Mouse (Mus musculus): Measurements from ENCODE around the gene Nlgn2.
"Not testable (repeated sequence)": the region's sequence is repeated elsewhere in the genome, so short reads cannot be mapped to it uniquely, and the experiment has no call there.

Gene Nlgn2

DNA sequence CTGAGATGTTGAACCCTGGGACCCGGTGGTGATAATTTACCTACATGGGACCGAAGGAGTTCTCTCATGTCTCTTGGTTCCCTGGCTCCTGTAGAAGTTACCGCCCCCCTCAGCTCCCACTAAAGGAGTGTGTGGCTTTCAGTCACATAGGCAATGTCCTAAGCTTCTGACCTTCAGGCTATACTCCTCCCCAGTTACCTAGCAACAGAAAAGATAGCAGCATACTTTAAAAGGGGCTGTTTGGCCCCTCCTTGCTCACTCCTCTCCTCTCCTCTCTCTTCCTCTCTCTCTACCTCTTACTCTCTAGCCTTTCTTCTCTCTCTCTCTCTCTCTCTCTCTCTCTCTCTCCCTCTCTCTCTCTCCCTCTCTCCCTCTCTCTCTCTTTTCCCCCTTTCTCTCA lies 26.1 kb upstream of the Nlgn2 start:
- DNase-seq (ENCODE audit: low spot score): not testable (repeated sequence)

DNA sequence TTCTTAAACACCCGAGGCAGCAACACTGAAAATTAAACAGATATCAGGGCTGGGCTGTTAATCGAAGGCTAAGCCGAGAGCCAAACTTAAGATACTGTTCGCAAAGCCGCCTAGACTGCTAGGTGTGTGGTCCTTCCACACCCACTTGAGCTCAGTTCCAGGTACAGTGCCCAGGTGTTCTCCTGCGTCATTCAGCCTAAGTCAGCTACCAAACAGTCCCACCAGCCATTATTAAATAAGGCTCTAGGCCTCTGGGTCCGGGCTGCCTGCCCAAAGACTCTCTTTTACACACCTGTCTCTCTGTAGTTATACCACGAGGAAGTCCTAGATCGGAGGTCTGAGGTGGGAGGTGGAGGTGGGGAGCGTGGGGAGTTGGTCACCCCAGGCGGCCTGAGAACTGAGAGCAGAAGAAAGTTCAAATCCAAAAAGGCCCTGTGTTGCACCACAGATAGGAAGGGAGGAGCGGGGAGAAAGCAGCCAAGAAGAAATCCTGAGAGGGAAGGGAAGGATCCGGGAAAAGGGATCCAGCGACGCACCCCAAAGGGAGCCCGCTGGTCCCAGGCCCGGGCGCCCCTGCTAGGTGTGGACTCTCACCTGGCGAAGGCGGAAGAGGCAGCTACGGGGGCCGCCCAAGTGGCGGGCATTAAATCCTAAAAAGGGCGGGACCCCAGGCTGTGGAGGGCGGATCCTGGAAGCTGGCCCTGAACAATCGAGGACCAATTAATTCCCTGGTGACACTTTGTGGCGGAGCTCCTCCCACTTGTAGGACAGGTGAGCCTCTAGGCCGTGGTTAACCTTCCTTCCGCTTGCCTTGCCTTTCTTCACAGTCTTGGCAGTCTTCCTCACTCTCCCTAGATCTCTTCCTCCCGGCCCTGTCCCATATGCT lies 20.8 kb upstream of the Nlgn2 start, which contains the start of gene Tnk1:
Tnk1 (minus strand) TSS at position 618 of the 886 bp plus-strand sequence.
- DNase-seq (ENCODE audit: low spot score): no peak

DNA sequence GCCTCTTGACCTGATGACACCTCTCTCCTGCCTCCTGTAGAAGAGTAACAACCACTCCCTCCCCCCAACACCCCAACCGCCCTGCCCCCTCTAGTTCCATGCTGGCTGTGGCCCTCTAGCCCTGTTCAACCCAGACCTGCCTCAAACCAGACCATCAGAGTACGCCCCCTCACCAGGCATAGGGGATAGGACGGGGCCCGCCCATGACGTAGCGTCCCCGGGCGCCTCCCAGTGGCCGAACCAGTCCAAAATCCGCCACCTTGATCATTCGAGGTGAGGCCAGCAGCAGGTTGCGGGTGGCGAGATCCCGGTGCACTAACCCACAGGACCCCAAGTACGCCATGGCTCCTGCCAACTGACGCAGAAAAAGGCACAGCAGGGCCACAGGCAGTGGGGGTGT lies 17.8 kb upstream of the Nlgn2 start:
- peak; percentile 42 for DNase-seq (ENCODE audit: low spot score)

DNA sequence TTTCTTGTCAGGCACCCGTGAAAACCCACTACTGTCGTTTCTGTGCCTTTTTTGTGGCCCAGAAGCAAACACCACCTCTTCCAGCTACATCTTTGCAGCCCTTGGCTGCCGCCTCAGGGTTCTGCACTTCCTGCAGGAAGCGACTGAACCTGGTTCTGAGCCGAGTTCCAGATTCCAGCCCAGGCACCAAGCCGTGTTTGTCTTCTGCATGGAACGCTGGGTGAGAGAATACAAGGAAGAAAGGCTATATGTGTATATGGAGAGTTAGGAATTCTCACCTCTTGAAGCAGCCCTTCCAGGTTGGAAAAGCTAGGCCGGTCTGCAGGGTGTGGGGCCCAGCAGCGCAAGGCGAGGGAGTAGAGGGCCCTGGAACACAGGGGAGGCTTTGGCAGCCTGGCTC lies 17.1 kb upstream of the Nlgn2 start:
- DNase-seq (ENCODE audit: low spot score): no peak

DNA sequence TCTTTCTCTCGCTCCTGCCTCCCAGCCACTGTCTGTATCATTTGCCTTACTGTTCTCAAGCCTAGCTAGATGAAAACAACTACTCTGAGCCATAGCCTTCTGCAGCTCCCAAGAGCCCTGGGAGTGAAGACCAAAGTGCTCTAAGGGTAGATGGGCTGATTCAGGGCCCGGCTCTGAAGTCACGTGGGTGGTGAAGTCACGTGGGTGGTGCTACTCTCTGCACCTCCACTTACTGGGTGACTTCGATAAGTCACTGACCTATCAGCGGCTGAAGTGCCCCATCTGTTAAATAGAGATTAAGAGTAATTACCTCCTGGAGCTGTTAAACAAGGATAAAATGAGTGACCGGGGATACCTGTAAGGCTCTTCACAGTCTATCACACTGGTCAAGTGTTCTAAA lies 16.4 kb upstream of the Nlgn2 start:
- no peak for DNase-seq (ENCODE audit: low spot score)

DNA sequence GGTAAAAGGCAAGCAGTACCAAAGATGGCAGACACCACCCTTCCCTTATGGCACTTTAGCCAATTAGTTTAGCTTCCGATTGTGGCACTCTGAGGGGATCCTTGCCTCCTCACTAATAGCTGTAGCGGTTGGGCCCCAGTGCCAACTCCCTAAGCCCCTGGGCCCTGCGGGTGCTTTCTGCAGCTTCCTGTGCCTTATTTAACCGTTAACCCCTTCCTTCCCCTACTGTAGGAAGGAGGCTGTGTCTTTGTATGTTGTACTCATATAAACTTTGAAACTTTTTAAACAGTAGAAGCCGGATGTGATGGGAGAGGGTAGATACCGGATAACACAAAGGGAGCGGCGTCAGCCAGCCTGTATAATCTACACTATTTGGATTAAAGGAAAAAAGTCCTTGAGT lies 13.2 kb upstream of the Nlgn2 start:
- DNase-seq (ENCODE audit: low spot score): no peak

DNA sequence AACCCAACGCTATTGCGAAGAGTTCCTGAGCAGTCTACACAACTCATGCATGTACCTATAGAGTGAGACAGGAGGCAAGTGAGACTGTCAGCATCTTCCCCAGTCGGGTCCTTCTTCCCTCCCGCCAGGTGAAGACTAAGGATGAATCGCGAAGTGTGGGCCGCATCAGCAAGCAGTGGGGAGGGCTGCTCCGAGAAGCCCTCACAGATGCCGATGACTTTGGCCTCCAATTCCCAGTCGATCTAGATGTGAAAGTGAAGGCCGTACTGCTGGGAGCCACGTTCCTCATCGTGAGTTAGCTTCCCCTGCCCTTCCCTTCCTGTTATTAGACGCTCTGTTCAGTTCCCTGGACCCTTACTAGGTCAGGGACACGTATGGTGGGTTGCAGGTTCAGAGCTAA lies 12.3 kb upstream of the Nlgn2 start:
- no peak for DNase-seq (ENCODE audit: low spot score)

DNA sequence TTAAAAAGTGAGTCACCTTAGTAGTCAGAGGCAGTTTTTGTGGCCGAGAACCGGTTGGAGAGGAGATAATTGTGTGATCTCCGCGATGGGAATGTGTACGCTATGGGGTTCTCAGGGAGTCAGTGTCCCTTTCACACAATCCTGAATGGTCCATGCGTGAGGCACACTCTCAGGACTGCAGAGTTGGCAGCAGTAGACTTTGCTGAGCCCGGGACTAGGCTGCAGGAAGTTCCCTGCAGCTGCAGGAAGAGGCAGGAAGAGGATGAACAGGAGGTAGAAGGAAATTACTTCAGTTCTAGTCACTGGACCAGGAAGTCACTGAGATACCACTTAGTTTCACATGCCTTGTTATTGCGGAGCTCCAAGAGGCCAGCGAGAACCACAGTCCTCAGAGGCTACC lies 11.5 kb upstream of the Nlgn2 start:
- DNase-seq (ENCODE audit: low spot score): no peak

DNA sequence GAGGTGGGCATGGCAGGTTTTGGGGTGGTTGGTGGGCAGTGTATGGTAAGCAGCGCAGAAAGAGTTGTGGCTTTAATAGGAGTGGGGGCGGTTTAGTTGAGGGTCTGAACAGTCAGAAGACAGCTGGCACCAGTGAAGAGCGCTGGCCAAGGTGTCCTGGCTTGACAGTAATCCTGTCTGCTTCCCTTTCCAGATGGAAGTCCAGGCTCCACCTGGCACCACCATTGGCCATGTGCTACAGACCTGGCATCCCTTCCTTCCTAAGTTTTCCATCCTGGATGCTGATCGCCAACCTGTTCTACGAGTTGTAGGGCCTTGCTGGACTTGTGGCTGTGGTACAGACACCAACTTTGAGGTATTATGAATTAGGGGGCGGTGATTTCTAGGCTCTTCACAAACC lies 10.4 kb upstream of the Nlgn2 start:
- no peak for DNase-seq (ENCODE audit: low spot score)

DNA sequence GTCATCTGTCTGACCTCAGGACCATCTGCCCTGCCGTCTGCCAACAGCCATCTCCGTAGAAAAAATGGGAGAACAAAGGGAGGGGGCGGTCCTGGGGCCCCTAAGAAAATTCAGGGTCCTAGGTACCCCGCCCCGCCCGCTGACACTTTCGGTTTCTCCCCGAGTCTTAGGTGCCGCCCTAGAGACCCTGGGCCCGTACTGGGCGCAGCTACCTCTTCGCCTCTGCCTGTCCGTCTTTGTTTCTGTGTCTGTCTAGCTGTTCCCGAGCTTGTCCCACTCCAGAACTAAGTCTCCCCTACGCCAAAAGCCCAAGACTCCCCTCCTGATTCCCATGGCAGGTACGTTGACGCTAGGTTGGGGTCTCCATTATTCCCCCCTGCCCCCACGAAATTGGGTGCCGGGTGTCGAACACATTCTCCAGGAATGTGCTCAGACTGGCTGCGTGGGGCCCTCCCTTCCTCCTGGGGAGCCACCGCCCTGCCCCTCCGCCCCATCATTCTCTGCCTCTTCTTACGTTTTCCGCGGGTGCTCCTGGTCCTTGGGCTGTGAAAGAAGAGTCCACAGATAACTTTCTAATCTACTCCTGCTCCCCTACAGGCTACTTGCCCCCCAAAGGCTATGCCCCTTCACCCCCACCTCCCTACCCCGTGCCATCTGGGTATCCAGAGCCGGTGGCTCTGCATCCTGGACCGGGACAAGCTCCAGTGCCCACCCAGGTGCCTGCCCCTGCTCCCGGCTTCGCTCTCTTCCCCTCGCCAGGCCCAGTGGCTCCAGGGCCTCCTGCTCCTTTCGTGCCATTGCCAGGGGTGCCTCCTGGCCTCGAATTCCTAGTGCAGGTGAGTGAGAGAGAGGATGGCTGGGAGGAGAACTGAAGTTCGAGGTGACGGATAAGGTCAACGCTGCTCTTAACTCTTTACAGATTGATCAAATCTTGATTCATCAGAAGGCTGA lies 9.4 kb upstream of the Nlgn2 start:
- DNase-seq (ENCODE audit: low spot score): no peak

DNA sequence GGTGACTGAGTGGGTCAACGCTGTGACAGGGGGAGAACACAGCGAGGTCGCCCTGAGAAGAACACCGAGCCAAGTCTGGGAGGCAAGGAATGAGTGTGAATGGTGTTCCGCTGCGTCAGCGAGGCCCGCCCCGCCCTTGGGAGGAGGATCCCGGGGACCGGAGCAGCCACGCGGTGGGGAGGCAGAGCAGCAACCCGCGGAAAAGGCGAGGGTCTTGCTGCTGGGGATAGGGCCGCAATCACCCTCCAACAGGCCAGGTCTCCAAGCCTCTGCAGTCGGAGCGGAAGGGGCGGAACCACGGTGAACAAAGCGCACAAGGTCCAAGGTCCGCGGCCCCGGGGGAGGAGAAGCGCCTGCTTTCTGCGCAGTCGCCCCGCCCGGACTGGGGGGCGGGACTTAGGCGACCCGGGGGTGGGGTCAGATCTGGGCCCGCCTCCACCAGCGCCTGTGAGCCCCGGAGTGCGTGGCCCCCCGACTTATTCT lies 8.7 kb upstream of the Nlgn2 start, which contains the start of gene Plscr3:
Plscr3 (plus strand) TSS at position 179 of the 483 bp plus-strand sequence.
- peak; percentile 80 for DNase-seq (ENCODE audit: low spot score)

DNA sequence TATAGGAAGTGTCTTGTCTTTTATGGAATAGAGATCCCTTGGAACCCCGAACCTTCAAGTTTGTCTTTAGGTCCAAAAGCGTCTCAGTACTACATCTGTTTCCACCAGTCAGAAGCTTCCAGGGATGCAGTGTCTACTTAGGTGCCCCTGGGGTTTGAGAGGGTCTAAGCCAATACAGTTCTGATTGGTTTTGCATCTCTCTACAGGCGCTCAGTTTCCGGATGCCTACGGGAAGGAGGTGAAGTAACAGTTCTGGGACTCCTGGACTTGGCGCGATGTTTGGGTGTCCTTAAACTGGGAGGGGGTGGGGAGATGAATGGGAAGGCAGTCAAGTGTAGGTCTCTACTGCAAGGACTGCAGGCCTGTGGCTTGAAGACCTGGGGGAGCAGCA lies 1.1 kb upstream of the Nlgn2 start:
- DNase-seq (ENCODE audit: low spot score): no peak

DNA sequence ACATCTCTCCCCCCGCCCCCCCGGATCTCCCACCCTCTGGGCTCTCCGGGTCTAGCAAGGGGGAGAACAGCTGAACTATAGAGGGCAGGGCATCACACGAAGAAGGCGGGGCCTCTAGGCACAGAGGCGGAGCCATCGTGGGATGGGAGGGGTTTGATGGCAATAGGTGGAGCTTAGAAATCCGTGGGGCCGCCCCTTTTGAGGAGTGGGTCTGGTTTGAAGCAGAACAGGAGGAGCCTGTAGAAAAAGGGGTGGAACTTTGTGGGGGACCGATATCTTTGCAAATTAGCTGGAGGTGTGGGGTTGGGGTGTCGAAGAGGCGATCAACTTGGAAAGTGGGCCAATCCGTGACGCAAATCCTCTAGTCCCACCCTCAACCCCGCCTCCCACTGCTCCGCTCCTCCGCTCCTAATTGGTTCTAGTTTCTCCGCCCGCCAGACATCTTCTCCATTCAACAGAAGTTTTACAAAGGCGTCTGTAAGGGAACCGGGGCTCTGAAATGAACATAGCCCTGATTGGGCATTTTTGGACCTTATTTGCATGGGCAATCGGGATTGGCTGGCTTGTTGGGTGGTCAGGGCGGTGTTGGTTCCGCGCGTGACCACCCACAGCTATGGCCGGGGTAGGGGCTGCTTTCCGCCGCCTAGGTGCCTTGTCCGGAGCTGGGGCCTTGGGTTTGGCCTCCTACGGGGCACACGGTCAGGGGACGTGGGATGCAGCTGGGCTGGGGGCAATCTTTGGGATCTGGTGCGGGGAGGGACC lies 549 bp upstream of the Nlgn2 start, which contains the start of gene Tmem256:
Tmem256 (plus strand) TSS at position 563 of the 762 bp plus-strand sequence.
- DNase-seq (ENCODE audit: low spot score): peak; percentile 91

DNA sequence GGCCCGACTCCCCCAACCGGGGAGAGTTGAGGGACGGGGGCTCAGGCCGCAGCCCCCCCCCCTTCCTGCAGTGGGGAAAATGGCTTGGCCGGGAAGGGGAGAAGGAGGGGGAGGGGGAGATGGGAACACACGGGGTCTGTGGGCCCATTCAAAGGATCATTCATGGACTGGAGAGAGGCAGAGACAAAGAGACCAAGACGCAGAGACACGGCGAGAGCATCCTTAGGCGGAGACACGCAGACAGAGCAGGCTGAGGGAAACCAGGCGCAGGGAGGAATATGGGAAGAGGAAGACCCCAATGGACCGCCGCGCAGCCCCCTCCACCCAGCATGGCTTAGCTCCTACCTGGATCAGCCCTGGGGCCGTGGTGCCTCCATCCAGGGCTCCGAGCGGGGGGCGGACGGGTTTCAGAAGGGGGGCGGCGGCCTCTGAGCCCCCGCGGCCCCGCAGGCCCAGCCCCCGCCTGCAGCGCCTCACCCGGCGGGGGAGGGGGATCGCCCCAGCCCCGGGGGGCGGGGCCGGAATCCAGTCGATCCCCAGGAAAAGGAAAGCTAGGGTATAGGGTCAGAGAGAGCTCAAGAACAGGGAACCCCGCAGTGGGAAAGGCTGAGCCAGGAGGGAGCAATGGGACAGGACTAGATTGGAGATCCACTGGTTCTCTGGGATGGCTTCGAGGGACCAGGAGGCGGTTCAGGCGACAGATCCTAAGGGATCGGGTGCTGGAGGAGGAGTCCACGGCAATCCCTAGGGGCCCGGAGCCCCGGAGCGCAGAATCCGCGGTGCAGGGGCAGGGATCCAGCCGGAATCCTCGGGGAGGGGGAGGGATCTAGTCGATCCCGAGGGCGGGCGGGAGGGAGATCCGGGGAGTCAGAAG lies 644 bp downstream of the Nlgn2 start:
- no peak for DNase-seq (ENCODE audit: low spot score)

DNA sequence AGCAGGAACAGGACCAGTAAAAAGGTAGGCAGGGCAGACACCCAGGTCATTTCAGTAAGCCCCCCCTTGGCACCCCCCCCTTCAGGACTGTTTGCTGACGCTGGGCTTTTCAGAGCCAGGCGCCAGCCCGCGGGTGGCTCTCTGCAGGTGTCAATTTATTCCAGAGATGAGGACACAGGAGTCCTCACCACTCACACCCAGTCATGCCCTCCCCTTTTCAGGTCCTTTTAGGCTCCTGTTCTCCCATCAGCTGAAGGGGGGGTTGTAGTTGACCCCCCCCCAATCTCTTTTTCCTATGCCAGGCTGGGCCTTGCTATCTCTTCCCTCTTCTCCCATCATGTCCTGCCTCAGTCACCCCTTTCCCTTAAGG lies 1.6 kb downstream of the Nlgn2 start:
- DNase-seq (ENCODE audit: low spot score): no peak

DNA sequence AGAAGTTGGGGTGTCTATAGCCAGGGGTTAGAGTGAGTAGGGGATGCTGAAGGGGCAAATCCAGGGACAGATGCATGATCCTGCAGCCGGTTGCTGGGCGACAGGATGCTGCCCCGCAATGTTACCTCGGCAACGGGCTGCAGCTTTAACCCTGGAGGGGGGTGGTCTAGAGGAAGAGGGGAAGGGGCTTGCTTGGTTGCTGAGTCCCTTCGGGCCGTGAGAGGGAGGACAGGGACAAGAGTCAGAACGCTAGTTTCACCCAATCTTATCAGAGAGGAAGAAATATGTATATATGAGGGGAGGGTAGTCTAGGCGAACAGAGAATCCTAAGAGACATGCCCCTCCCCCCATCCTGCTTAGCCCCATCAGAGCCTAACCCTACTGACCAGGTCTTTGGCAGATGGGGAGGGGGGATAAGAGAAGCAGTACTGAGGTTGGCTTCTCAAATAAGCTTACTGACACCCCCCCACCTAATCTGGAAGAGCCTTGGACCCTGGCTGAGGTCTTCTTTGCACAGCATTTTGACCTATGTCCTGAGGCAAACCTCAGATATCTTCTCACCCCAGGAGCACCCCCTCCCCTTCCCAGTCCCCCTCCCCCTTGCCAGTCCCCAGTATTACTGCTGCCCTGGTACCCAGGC lies 2.1 kb downstream of the Nlgn2 start:
- DNase-seq (ENCODE audit: low spot score): no peak

DNA sequence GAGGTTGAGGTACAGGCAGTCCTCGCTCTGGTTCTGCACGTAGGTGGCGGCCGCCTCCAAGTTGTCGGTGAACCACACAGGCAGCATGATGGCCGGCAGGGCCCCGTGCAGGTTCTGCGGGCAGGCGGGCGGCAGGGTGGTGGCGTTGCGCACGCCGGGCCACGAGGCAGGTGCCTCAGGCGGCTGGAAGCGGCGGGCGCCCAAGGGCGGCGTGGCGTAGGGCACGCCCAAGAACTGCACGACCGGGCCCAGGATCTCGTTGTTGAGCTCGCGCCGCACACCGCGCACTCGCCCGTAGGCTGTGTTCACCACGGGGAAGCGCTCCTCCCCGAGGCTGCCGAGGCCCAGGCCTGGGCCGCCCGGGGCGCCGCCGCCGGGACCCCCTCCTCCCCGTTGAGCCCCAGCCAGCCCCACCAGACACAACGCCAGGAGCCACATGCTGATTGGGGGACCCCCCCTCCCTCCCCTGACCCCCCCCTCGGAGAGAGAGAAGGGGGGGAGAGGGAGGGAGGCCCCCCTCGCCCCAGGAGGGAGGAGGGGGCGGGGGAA lies 3.5 kb downstream of the Nlgn2 start:
- peak; percentile 60 for DNase-seq (ENCODE audit: low spot score)

DNA sequence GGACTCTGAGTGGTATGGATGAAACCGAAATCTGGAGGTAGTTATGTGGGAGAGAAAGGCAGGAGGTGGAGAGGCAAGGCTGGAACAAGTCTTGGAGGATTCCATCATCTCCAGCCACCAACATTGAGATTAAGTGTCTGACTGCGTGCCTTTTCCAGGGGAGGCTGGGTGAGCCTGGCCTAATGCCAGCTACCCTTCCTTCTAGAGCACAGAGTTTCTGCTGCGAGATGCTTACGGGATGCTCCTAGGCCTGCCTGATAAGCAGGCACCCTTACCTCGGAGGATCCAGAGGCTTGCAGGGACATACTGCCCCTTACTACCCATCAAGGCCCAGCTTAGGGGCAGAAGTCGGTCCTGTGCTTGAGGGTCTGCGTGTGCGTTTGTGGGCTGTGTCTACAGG lies 4.0 kb downstream of the Nlgn2 start:
- no peak for DNase-seq (ENCODE audit: low spot score)

DNA sequence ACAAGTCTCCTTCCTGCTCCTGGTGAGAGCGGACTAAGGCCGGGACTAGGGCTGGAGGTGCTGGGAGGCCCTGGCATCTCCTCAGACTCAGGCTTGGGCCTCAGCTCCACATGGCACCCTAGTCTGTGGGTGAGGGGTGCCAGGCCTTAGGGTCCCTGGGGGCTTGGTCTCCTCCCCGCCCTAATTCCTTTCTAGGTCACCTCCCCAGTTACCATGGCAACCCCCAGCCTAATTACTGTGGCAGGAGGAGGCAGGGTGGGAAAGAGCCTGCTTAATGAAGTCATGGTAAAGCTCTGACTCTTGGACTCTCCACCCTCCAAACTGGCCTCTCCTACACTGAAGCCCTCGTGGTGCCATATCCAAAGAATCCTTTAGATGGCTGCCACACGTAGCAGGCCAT lies 8.8 kb downstream of the Nlgn2 start:
- no peak for DNase-seq (ENCODE audit: low spot score)

DNA sequence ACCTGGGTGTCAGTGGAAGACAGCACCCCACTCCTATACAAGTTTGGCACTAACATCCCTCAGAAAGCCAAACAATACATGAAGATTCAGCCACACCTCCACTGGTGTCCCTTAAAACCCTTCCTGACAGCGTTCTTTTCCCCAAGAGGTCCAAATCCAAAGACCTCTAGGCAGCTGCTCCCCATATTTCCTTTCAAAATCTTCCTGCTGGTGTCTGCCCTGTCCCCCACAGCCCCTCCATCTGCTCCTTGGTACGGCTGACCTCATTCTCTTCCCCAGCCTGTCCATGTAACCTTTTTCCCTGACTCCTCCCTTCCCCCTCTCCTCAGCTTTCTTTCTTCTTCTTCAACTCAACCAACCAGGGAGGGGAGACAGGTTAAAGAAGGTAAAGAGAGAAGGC lies 14.1 kb downstream of the Nlgn2 start:
- no peak for DNase-seq (ENCODE audit: low spot score)
